Mouse (Mus musculus) fat pad, adult 2 months (tissue): Measurements from ENCODE around the gene Nfasc.

Experiments used
- DNase-seq: peaks from one replicate; pipeline ENCODE4 v3.0.0-alpha.2; 2011; ENCODE audit warnings: low read depth, low spot score; ENCODE audit errors: extremely low read depth

Gene Nfasc

GRCm38 (mm10) chr1:132733873-132734447 is 7.6 kb downstream of the Nfasc start:
- no peak for DNase-seq

GRCm38 (mm10) chr1:132732307-132732706 is 9.3 kb downstream of the Nfasc start:
- DNase-seq, result no peak

GRCm38 (mm10) chr1:132727548-132727947 is 14.0 kb downstream of the Nfasc start:
- no peak for DNase-seq

GRCm38 (mm10) chr1:132722362-132722761 is 19.2 kb downstream of the Nfasc start:
- no peak for DNase-seq

GRCm38 (mm10) chr1:132721266-132721665 is 20.3 kb downstream of the Nfasc start:
- DNase-seq, result no peak

- DNase-seq, result no peak
Observed at GRCm38 (mm10) chr1:132718225-132718624, 23.4 kb downstream of the Nfasc start.

- no peak for DNase-seq
Observed at GRCm38 (mm10) chr1:132715044-132715443, 26.6 kb downstream of the Nfasc start.

GRCm38 (mm10) chr1:132709419-132709818 is 32.2 kb downstream of the Nfasc start:
- DNase-seq, result no peak

- DNase-seq, result no peak
Observed at GRCm38 (mm10) chr1:132707301-132707700, 34.3 kb downstream of the Nfasc start.

GRCm38 (mm10) chr1:132703467-132703866 is 38.1 kb downstream of the Nfasc start:
- no peak for DNase-seq

- no peak for DNase-seq
Observed at GRCm38 (mm10) chr1:132696926-132697325, 44.7 kb downstream of the Nfasc start.

GRCm38 (mm10) chr1:132696232-132696631 is 45.4 kb downstream of the Nfasc start:
- DNase-seq, result no peak

GRCm38 (mm10) chr1:132694007-132694406 is 47.6 kb downstream of the Nfasc start:
- DNase-seq, result no peak

- DNase-seq, result no peak
Observed at GRCm38 (mm10) chr1:132689181-132689580, 52.4 kb downstream of the Nfasc start.

- no peak for DNase-seq
Observed at GRCm38 (mm10) chr1:132678935-132679334, 62.7 kb downstream of the Nfasc start.

GRCm38 (mm10) chr1:132678076-132678475 is 63.5 kb downstream of the Nfasc start:
- no peak for DNase-seq

- DNase-seq, result no peak
Observed at GRCm38 (mm10) chr1:132672704-132673103, 68.9 kb downstream of the Nfasc start.

- DNase-seq, result no peak
Observed at GRCm38 (mm10) chr1:132669200-132669599, 72.4 kb downstream of the Nfasc start.

GRCm38 (mm10) chr1:132660354-132660753 is 81.2 kb downstream of the Nfasc start:
- DNase-seq, result no peak

- DNase-seq, result no peak
Observed at GRCm38 (mm10) chr1:132659604-132660003, 82.0 kb downstream of the Nfasc start.

- no peak for DNase-seq
Observed at GRCm38 (mm10) chr1:132655611-132656010, 86.0 kb downstream of the Nfasc start.

- no peak for DNase-seq
Observed at GRCm38 (mm10) chr1:132654769-132655168, 86.8 kb downstream of the Nfasc start.

- DNase-seq, result no peak
Observed at GRCm38 (mm10) chr1:132653841-132654457, 87.6 kb downstream of the Nfasc start.
